Mouse (Mus musculus): ENCODE measurements around the gene Gm42669. TPM values are rescaled to one million over a fixed set of nuclear protein-coding genes. Genes with fewer than 3 reads are reported as not detected.

Gene Gm42669
- polyA plus RNA-seq, 1 experiment from 2014 or later = 0.49 TPM

- H3K36me3 ChIP-seq (replicated peaks) = peaks cover 9% of the 10 kb centered on the region; the same call in 1 of the 2 replicates
- H3K27ac ChIP-seq = no peak overlapping the region
- no peak overlapping the region for H3K4me3 ChIP-seq (replicated peaks)
- no peak overlapping the region for H3K9ac ChIP-seq
- no peaks in the 10 kb centered on the region for H3K4me1 ChIP-seq
- H3K4me2 ChIP-seq = no peak overlapping the region
- 0 out of 2 replicates have a peak, but pooled peaks have one; percentile 36 for ATAC-seq (ENCODE audit: low FRiP score)
- H3K27me3 ChIP-seq = no peaks in the 10 kb centered on the region
- H3K9me3 ChIP-seq = no peaks in the 10 kb centered on the region
- 3% methylated on average over 2 of the region's 2 CpGs for WGBS
Measured at GRCm38 (mm10) chr5:107611224-107611623, 103.8 kb downstream of the Gm42669 start.

DNA sequence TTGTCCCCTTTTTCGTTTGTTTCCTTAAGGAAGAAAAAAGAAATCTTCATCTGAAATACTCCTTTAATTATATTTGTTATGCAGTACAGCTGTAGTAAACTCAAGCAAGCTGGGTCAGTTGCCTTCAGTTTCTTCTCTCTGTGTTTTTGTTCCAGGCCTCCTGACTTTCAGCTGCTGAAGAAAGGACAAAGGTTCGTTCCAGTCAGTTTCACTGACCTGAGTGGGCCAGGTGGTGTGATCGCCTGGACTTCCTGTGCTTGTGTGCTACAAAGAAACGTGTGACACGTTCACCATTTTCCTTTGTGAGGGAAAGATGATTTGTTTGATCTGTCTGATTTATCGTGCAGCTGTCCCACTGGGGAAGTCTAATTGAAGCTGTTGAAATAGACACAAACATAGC, 110.6 kb downstream of the Gm42669 start:
- no peak overlapping the region for H3K4me2 ChIP-seq
- 84% methylated on average over 6 of the region's 6 CpGs for WGBS
- H3K36me3 ChIP-seq (replicated peaks) = peaks cover 29% of the 10 kb centered on the region
- H3K4me3 ChIP-seq (replicated peaks) = no peak overlapping the region
- no peaks in the 10 kb centered on the region for H3K27me3 ChIP-seq
- ATAC-seq (ENCODE audit: low FRiP score) = no peak
- no peaks in the 10 kb centered on the region for H3K9me3 ChIP-seq
- H3K27ac ChIP-seq = no peak overlapping the region
- H3K4me1 ChIP-seq = no peaks in the 10 kb centered on the region
- H3K9ac ChIP-seq = no peak overlapping the region

DNA sequence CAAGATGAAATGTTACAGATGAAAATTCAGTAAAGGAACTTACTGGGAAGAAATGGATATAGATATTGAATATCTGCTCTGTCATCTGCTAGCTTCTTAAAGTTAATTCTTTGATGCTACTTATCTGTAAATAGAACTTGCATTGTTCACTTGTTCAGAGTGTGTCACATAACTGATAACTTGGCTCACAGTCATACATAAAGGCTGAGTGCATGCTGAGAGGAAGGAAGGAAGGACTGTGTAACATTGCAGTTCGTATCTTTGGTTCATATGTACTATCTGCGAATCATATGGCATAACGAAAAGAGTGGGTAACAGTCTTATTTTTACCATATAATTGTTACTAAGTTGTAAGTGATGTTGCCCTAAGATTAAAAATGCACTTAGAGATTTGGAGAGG, 113.9 kb downstream of the Gm42669 start:
- ATAC-seq (ENCODE audit: low FRiP score) = no peak
- Histone ChIP-seq H3K4me1 (no peaks in the 10 kb centered on the region), H3K4me3 (replicated peaks) (no peak overlapping the region), H3K27ac (no peak overlapping the region), H3K9me3 (no peaks in the 10 kb centered on the region), H3K4me2 (no peak overlapping the region), H3K9ac (no peak overlapping the region), H3K27me3 (no peaks in the 10 kb centered on the region), H3K36me3 (replicated peaks) (peaks cover 32% of the 10 kb centered on the region)
- 92% methylated on average over 3 of the region's 3 CpGs for WGBS

Other genes starting within 250 kb of the Gm42669 start
- 4.0 and 5.7 TPM in 2 replicates for gene Tgfbr3, start 218.0 kb upstream of the Gm42669 start, polyA plus RNA-seq (2016; fragmentation: Nextera tagmentation; extraction: Ambion mirVana)
- 1.4 TPM in 2 replicates for gene Brdt, start 176.5 kb upstream of the Gm42669 start, polyA plus RNA-seq (2016; fragmentation: Nextera tagmentation; extraction: Ambion mirVana)
- gene Ephx4, start 104.9 kb upstream of the Gm42669 start, polyA plus RNA-seq (2016; fragmentation: Nextera tagmentation; extraction: Ambion mirVana) = 0.56 and 0.98 TPM in 2 replicates
- not detected in 2 replicates for gene Lpcat2b, start 76.1 kb upstream of the Gm42669 start, polyA plus RNA-seq (2016; fragmentation: Nextera tagmentation; extraction: Ambion mirVana)
- gene Btbd8, start 69.6 kb upstream of the Gm42669 start, polyA plus RNA-seq (2016; fragmentation: Nextera tagmentation; extraction: Ambion mirVana) = 10.9 and 13.2 TPM in 2 replicates
- gene 1700028K03Rik, start 27.1 kb downstream of the Gm42669 start, polyA plus RNA-seq (2016; fragmentation: Nextera tagmentation; extraction: Ambion mirVana) = 0.06 and 0.19 TPM in 2 replicates
- gene Rpap2, start 89.8 kb downstream of the Gm42669 start, polyA plus RNA-seq (2016; fragmentation: Nextera tagmentation; extraction: Ambion mirVana) = 18.2 and 20.9 TPM in 2 replicates
- gene Glmn, start 90.3 kb downstream of the Gm42669 start, polyA plus RNA-seq (2016; fragmentation: Nextera tagmentation; extraction: Ambion mirVana) = 31.2 and 34.3 TPM in 2 replicates
- gene Gfi1, start 218.4 kb downstream of the Gm42669 start, polyA plus RNA-seq (2016; fragmentation: Nextera tagmentation; extraction: Ambion mirVana) = 0.09 TPM in 1 of 2 replicates, not detected in the other

Measured in forebrain, embryonic 12.5 days (tissue).